Mouse (Mus musculus) limb, embryonic 15.5 days (tissue): Measurements from ENCODE around the gene Mtg2. TPM values are rescaled to one million over a fixed set of nuclear protein-coding genes. Genes with fewer than 3 reads are reported as not detected.

ENCODE experiments used
- ATAC-seq: fragments of 200-750 bp; cut with Nextera tagmentation; 2 replicates; pipeline ENCODE4 v1.8.0; 2017; ENCODE audit warnings: low read depth, moderate TSS enrichment; ENCODE audit not compliant: insufficient number of reproducible peaks, low FRiP score, low TSS enrichment
- H3K27ac ChIP-seq: fragments of 300-500 bp; sonication (generic); 2 replicates; pipeline ENCODE4 v1.5.1; 2015; ENCODE audit warnings: moderate library complexity, mild to moderate bottlenecking, inconsistent platforms
- H3K27me3 ChIP-seq: fragments of 300-500 bp; sonication (generic); 2 replicates; pipeline ENCODE4 v1.6.1; 2015; ENCODE audit warnings: inconsistent platforms
- H3K36me3 ChIP-seq: fragments of 300-500 bp; sonication (generic); 2 replicates; pipeline ENCODE4 v1.6.1; 2015; ENCODE audit warnings: inconsistent platforms
- H3K4me1 ChIP-seq: fragments of 300-500 bp; sonication (generic); 2 replicates; pipeline ENCODE4 v1.6.1; 2015; ENCODE audit warnings: inconsistent platforms
- H3K4me2 ChIP-seq: fragments of 300-500 bp; sonication (generic); 2 replicates; pipeline ENCODE4 v1.6.1; 2015; ENCODE audit warnings: mild to moderate bottlenecking, inconsistent platforms
- H3K4me3 ChIP-seq: fragments of 300-500 bp; sonication (generic); 2 replicates; pipeline ENCODE4 v1.5.1; 2015; ENCODE audit warnings: mild to moderate bottlenecking, inconsistent platforms
- H3K9ac ChIP-seq: fragments of 300-500 bp; sonication (generic); 2 replicates; pipeline ENCODE4 v1.6.1; 2015; ENCODE audit warnings: inconsistent platforms
- H3K9me3 ChIP-seq: fragments of 300-500 bp; sonication (generic); 2 replicates; pipeline ENCODE4 v1.6.1; 2016; ENCODE audit warnings: inconsistent platforms
- WGBS: fragments of 180-500 bp; shearing (Covaris S2); methylation state at CpG from one replicate; pipeline ENCODE4 v1.1.7; 2015; 5-methylcytosine and 5-hydroxymethylcytosine counted together
- polyA plus RNA-seq: library from polyadenylated mRNA; unstranded; fragments of >200 nt; fragmentation: Nextera tagmentation; extraction: Ambion mirVana; gene quantifications from 2 replicates; pipeline ENCODE4 v1.2.1, GENCODE M21; 2015

Gene Mtg2
- polyA plus RNA-seq, 1 experiment from 2014 or later, result 25.0 TPM

DNA sequence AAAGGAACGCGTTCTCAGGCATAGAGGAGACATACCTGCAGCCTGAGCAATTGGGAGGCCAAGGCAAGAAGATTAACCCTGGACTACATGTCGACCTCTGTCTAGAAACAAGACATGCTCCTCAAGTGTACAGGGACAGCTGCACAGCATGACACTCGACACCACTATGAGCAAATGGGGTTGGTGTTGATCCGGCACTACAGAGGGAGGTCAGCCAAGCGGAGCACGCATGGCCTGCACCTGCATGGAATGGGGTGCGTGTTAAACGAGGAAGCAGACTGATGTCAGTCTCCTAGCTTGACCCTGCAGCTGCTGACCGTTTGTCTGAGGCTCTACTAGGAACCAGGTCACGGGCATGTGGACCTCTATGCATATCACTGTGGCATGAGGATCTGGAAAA is 19.9 kb downstream of the Mtg2 start:
- peak; percentile 53; the same call in 1 of the 2 replicates for ATAC-seq
- Histone ChIP-seq H3K9me3 (no peaks in the 10 kb centered on the region), H3K4me1 (no peaks in the 10 kb centered on the region), H3K27me3 (peaks cover 2% of the 10 kb centered on the region; the same call in 1 of the 2 replicates), H3K4me3 (no peak overlapping the region), H3K4me2 (no peak overlapping the region), H3K9ac (no peak overlapping the region), H3K27ac (no peak overlapping the region), H3K36me3 (0 out of 2 replicates have a peak, but pooled peaks cover 9% of the 10 kb centered on the region)
- WGBS, result 57% methylated on average over 11 of the region's 11 CpGs

DNA sequence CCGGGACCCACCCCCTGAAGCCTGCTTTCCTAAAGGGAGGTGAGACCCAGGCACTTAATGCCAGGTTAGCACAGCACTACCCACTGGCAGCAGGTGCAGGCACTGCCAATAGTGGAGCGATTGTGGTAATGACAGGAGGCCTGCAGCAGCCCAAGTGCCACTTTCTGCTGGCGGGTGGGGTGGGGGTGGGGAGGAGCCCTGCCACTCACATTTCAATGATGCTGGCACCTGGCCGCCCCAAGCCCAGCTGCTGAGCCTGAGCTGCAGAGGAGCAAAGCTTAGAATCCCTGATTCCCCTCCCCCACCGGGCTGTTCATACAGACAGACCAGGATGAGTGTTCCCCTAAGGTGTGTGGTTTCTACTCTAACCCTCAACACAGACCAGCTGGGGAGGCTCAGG is 25.3 kb downstream of the Mtg2 start:
- Histone ChIP-seq H3K27ac (no peak overlapping the region), H3K4me3 (no peak overlapping the region), H3K4me1 (peaks cover 6% of the 10 kb centered on the region), H3K27me3 (peaks cover 41% of the 10 kb centered on the region), H3K9me3 (no peaks in the 10 kb centered on the region), H3K9ac (no peak overlapping the region), H3K4me2 (no peak overlapping the region), H3K36me3 (no peaks in the 10 kb centered on the region)
- no peak for ATAC-seq
- 39% methylated on average over 5 of the region's 5 CpGs for WGBS

DNA sequence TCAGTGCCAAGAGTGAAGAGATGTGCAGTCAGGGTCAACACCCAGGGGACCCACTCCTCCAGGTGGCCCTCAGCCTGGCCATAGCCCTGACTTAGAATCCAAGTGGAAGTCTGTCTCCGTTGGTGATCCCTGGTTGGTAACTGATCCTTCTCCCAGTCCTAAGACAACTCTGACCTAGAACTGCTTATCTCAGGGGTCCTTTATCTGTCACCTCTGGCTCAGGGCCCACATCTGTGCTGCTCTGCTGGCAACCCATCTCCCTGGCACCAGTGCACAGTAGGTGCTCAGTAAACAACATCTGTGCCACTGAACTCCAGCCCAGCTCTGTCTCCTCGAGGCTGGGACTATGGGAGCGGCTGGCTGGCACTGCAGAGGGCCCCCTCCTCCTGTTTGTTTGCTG is 27.2 kb downstream of the Mtg2 start:
- WGBS, result 44% methylated on average over 3 of the region's 3 CpGs
- Histone ChIP-seq H3K9ac (no peak overlapping the region), H3K4me3 (no peak overlapping the region), H3K4me2 (no peak overlapping the region), H3K36me3 (no peaks in the 10 kb centered on the region), H3K4me1 (peaks cover 6% of the 10 kb centered on the region), H3K27me3 (peaks cover 60% of the 10 kb centered on the region), H3K27ac (no peak overlapping the region), H3K9me3 (no peaks in the 10 kb centered on the region)
- ATAC-seq, result no peak

DNA sequence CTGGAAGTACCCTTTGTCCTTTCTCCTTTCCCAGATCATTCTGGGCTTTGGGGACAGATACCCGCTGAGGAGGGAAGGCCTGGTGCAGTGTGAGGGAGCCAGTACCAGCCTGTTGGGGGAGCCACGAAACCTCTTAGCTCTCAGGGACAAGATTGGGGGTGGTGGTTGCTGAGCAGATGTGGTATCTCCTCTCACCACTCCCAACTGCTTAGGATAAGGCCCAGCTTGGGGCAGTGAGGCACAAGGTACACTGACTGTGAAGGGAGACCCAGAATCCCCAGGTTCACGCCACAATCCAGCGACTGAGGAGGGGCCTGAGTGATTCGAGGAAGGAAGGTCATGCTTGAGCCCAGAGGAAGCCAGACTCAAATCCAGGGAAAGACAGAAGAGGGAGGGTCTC is 27.8 kb downstream of the Mtg2 start:
- Histone ChIP-seq H3K9ac (no peak overlapping the region), H3K36me3 (no peaks in the 10 kb centered on the region), H3K9me3 (no peaks in the 10 kb centered on the region), H3K27ac (no peak overlapping the region), H3K4me1 (peaks cover 7% of the 10 kb centered on the region), H3K27me3 (peaks cover 66% of the 10 kb centered on the region), H3K4me3 (no peak overlapping the region), H3K4me2 (no peak overlapping the region)
- no peak for ATAC-seq
- WGBS, result 34% methylated on average over 5 of the region's 5 CpGs

- WGBS, result 3% methylated on average over 15 of the region's 15 CpGs
- Histone ChIP-seq H3K27me3 (peaks cover 79% of the 10 kb centered on the region), H3K9ac (no peak overlapping the region), H3K4me2 (no peak overlapping the region), H3K27ac (no peak overlapping the region), H3K4me1 (peaks cover 21% of the 10 kb centered on the region), H3K9me3 (no peaks in the 10 kb centered on the region), H3K4me3 (no peak overlapping the region), H3K36me3 (no peaks in the 10 kb centered on the region)
- ATAC-seq, result no peak
Observed at GRCm38 (mm10) chr2:180099529-180099928, 29.1 kb downstream of the Mtg2 start.

DNA sequence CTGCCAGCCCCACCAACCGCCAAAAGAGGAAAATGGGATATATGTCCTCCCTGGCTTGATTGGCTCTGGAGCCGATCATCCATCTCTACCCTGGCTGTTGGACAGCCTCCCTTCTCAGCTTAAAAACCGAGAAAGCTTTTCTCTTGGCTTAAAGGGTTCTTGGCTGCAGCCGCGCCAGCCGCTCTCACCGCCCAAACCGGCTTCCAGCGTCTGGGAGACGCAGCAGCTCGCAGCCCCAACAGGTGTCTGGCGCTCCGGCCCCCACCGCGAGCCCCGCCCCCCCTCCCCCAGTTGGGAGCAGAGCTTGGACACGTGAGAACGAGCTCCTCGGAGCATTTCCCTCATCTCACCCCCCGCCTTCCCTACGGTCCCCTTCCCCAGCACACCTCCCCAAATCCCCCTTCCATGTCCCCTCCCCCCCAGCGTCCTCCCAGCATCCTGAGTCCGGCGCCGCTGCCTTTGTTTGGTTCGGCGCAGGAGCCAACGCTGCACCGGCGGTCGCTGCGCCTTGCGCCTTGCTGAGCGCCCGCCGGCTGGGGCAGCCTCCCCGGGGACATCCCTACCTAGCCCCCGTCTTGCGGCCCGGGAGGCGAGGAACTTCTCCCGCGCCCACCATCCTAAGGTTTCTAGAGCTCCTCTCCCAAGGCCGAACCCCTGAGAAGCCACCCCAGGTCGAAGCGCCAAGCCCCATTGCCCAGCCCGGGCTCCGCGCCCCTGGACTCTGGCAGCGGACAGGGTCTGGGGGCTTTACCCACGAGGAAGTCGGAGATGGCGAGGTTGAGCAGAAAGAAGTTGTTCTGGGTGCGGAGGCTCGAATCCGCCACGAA is 33.0 kb downstream of the Mtg2 start:
- Histone ChIP-seq H3K4me3 (peak overlapping the region; percentile 49), H3K36me3 (no peaks in the 10 kb centered on the region), H3K9ac (no peak overlapping the region), H3K27ac (no peak overlapping the region), H3K4me1 (peaks cover 23% of the 10 kb centered on the region), H3K4me2 (peak overlapping the region; percentile 97), H3K27me3 (peaks cover 76% of the 10 kb centered on the region), H3K9me3 (no peaks in the 10 kb centered on the region)
- 1% methylated on average over 57 of the region's 57 CpGs for WGBS
- no peak for ATAC-seq

- WGBS, result 1% methylated on average over 59 of the region's 87 CpGs
- H3K9ac ChIP-seq, result no peak within 1 kb of the TSS
- peak; percentile 57 for ATAC-seq
Observed at GRCm38 (mm10) chr2:180103978-180104658, 33.7 kb downstream of the Mtg2 start, which contains the start of gene Hrh3. Gene Hrh3, minus strand, starts transcription at chr2:180104488.

DNA sequence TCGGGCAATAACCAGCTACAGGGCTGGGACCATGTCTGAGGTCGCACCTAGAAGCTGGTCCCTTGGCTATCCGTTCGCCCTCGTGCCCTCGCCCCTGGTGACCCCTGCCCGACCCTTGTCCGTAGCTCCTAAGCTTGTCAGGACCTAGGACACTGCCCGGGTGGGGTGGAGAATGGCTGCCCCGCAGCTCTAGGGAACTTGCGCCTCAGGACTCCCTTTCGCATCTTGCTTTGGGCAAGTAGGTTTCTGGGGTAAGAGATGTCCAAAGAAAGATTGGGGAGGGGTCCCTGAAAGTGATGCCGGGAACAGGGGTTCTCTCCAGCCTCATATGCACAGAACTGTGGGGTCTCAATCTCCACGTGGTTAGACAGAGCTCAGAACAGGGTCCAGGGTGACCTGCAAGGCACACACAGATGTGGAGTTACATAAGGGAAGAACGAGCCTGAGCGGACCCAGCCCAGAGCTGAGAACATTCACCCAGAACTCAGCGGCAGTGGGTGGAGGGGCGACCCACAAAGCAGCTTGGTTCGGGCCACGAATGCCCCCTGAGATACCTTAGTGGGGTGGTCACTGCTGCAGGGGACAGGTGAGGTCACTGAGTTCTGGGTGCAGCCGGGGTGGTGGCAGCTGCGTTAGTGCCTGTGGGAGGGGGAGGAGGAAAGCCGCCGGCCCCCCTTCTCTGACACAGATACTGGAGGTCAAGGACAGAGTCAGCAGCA is 34.4 kb downstream of the Mtg2 start:
- H3K27ac ChIP-seq, result no peak overlapping the region
- H3K4me1 ChIP-seq, result peaks cover 18% of the 10 kb centered on the region
- WGBS, result 13% methylated on average over 24 of the region's 24 CpGs
- H3K27me3 ChIP-seq, result peaks cover 62% of the 10 kb centered on the region
- H3K4me2 ChIP-seq, result peak overlapping the region; percentile 97
- no peaks in the 10 kb centered on the region for H3K9me3 ChIP-seq
- H3K4me3 ChIP-seq, result peak overlapping the region; percentile 49
- H3K36me3 ChIP-seq, result no peaks in the 10 kb centered on the region
- no peak overlapping the region for H3K9ac ChIP-seq
- peak; percentile 6; the same call in 1 of the 2 replicates for ATAC-seq

More at GRCm38 (mm10) chr2:180103978-180104658, 33.7 kb downstream of the Mtg2 start, which contains the start of gene Hrh3:
- Histone ChIP-seq H3K4me1 (peaks cover 23% of the 10 kb centered on the region), H3K36me3 (no peaks in the 10 kb centered on the region), H3K27me3 (peaks cover 69% of the 10 kb centered on the region), H3K4me2 (peak within 1 kb of the TSS; percentile 97), H3K27ac (no peak within 1 kb of the TSS), H3K9me3 (no peaks in the 10 kb centered on the region), H3K4me3 (peak within 1 kb of the TSS; percentile 49)

GRCm38 (mm10) chr2:180105441-180106190 is 35.2 kb downstream of the Mtg2 start:
- no peak for ATAC-seq
- no peak overlapping the region for H3K27ac ChIP-seq
- H3K9me3 ChIP-seq, result no peaks in the 10 kb centered on the region

GRCm38 (mm10) chr2:180107081-180107480 is 36.7 kb downstream of the Mtg2 start:
- 53% methylated on average over 4 of the region's 4 CpGs for WGBS
- H3K36me3 ChIP-seq, result no peaks in the 10 kb centered on the region

More at GRCm38 (mm10) chr2:180105441-180106190, 35.2 kb downstream of the Mtg2 start:
- 25% methylated on average over 8 of the region's 8 CpGs for WGBS
- Histone ChIP-seq H3K4me1 (peaks cover 17% of the 10 kb centered on the region), H3K9ac (no peak overlapping the region), H3K27me3 (peaks cover 54% of the 10 kb centered on the region), H3K4me3 (no peak overlapping the region), H3K36me3 (no peaks in the 10 kb centered on the region), H3K4me2 (no peak overlapping the region)

DNA sequence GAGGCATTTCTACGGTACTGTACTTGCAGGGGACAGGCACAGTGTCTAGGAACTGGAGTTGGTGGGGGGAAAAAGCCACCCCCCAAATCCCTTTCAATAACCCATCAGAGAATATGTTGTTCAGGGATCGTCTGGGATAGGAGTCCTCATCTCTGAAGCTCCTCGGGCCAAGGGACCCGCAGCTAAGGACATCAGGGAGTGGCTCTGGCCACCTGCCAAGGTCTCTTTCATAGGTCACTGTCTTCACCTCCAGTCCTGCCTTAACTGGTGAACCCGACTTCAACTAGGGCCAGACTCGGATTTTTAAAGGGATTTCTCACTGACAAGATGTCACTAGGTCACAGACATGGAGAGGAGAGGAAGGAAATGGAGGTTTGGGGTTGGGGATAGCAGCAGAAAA is 37.9 kb downstream of the Mtg2 start:
- Histone ChIP-seq H3K4me1 (peaks cover 15% of the 10 kb centered on the region), H3K4me2 (no peak overlapping the region), H3K9ac (no peak overlapping the region), H3K4me3 (no peak overlapping the region), H3K9me3 (no peaks in the 10 kb centered on the region), H3K36me3 (no peaks in the 10 kb centered on the region), H3K27ac (no peak overlapping the region), H3K27me3 (peaks cover 27% of the 10 kb centered on the region)
- 73% methylated on average over 6 of the region's 6 CpGs for WGBS
- ATAC-seq, result no peak

More at GRCm38 (mm10) chr2:180107081-180107480, 36.7 kb downstream of the Mtg2 start:
- Histone ChIP-seq H3K4me1 (peaks cover 17% of the 10 kb centered on the region), H3K27me3 (peaks cover 39% of the 10 kb centered on the region), H3K4me2 (no peak overlapping the region), H3K9ac (no peak overlapping the region), H3K9me3 (no peaks in the 10 kb centered on the region), H3K27ac (no peak overlapping the region), H3K4me3 (no peak overlapping the region)
- no peak for ATAC-seq
